Mouse (Mus musculus): ENCODE results near the gene Rex2. TPM values are rescaled to one million over a fixed set of nuclear protein-coding genes. Genes with fewer than 3 reads are reported as not detected.
"Not testable (repeated sequence)": the region's sequence is repeated elsewhere in the genome, so short reads cannot be mapped to it uniquely, and the experiment has no call there.

Gene Rex2
- 0.07 and 0.38 TPM in 2 replicates for polyA plus RNA-seq (2015; fragmentation: Nextera tagmentation; extraction: Ambion mirVana)

DNA sequence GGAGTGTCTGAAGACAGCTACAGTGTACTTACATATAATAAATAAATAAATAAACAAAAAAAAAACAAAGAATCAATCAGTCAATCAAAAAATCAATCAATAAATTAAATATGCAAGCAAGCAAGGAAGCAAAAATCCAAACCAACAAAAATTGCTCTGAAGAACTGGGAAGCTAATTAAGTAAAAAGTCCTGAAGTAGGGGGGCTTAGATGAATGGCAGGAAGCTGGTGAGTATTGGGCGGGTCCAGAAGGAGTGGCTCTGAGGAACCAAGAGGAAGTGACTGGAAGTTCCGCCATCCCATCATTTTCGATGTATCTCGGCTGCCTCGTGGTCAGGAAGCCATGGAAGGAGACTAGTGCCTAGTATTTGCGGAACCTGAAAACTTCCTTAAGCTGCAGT, at the start of gene Rex2:
Gene Rex2, plus strand, starts transcription at position 301 of the 400 bp plus-strand sequence.
- H3K36me3 ChIP-seq; H3K27ac ChIP-seq (replicated peaks); H3K4me2 ChIP-seq; H3K27me3 ChIP-seq; H3K4me1 ChIP-seq (replicated peaks); H3K4me3 ChIP-seq; H3K9ac ChIP-seq; ATAC-seq (ENCODE audit: low FRiP score, low read depth); H3K9me3 ChIP-seq: not testable (repeated sequence)
- WGBS, result no CpG with 5 or more reads among the region's 6 CpGs

DNA sequence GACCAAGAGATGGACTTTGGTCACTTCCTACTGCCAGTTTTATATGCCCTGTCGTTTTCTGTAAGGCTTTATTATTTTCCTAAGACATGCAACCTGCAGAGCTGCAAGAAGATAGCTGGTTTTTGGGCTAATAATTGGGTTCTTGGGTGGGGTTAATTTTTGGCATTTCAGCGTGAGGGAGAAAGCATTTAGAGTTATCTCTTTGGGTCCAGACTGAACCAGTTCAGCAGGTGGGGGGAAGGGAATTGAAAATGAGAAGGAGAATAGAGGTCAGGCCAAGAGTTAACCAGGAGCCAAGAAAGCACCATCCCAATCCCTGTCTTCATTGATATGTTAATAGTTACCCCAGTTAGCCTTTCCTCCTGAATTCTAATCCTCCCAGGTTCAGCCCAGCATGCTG, 45.1 kb upstream of the Rex2 start:
- H3K27ac ChIP-seq (replicated peaks); H3K36me3 ChIP-seq; H3K4me3 ChIP-seq; H3K9me3 ChIP-seq; H3K4me1 ChIP-seq (replicated peaks); H3K4me2 ChIP-seq; H3K9ac ChIP-seq; H3K27me3 ChIP-seq; ATAC-seq (ENCODE audit: low FRiP score, low read depth): not testable (repeated sequence)
- 21% methylated on average over 2 of the region's 2 CpGs for WGBS

DNA sequence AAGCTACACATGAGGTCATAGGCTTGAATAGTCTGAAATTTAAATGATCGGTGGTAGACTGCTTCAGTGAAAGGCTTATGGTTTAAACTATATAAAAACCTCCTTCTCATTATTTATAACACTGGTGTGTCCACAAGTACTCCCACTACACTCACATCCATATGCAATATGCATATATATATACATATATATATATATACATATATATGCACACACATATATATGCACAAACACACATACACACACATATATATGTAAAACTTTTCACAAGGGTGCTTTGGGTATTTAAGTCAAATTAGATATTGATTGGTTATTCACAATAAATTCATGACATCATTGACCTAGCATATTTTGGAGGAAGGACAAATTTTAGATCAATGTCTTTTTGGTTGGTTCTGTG, 3.2 kb upstream of the Rex2 start:
- H3K27me3 ChIP-seq; H3K36me3 ChIP-seq; H3K4me2 ChIP-seq; H3K9me3 ChIP-seq; H3K4me3 ChIP-seq; H3K27ac ChIP-seq (replicated peaks); ATAC-seq (ENCODE audit: low FRiP score, low read depth); H3K9ac ChIP-seq; H3K4me1 ChIP-seq (replicated peaks): not testable (repeated sequence)
- no CpG with 5 or more reads among the region's 1 CpGs for WGBS

DNA sequence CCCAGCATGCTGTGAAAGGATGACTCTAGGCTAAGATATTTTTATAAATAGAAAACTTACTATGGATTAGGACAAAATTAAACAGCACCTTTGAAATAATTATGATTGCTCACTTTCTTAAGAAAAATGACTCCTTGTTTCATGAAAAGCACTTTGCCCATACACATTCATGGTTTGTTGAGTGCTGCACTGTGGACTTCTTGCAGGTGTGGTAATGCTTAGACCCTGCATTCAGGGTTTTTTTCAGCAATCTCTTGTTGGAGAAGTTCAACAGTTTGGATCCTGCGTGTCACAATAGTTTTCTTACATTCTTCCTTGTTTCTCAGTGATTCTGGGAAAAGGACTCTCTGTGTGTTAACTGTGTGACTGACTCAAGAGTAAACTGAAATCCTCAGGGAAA, 4.7 kb downstream of the Rex2 start:
- H3K9me3 ChIP-seq; H3K27me3 ChIP-seq; H3K36me3 ChIP-seq; H3K27ac ChIP-seq (replicated peaks); H3K4me2 ChIP-seq; H3K4me3 ChIP-seq; H3K4me1 ChIP-seq (replicated peaks); H3K9ac ChIP-seq; ATAC-seq (ENCODE audit: low FRiP score, low read depth): not testable (repeated sequence)
- 57% methylated on average over 1 of the region's 1 CpGs for WGBS

DNA sequence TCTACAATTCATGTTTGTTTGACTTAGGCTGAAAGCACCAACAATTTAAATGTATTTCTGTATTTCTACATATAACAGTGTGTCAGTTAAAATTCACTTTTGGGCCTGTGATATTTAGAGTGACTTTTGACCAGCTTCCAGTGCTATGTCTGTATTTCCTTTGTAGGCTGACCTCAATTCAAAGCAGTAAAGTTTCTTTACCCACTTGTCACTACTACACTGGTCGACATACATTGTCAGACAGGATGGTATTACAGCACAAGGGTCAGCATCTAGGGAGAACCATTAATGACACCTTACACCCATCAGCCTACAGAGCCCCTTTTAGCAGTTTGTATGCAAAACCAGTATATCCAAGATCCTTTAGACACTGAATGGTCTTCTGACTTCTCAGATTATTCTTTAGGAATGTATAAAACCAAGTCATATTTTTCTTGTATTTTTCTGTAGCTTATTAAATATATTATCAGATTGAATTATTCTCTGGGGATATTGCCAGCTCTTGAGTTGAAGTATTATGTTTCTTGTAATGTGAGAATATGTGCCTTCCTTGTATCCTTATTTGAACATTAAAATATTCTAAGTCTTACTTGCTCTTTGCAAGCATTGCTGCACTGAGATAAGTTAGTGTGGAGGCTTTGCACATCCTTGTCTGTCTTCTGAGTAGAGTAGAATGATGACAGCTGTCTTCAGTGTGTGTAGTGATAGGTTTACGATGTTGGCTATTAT, 9.8 kb downstream of the Rex2 start:
- not testable (repeated sequence) for H3K9me3 ChIP-seq; ATAC-seq (ENCODE audit: low FRiP score, low read depth); H3K4me2 ChIP-seq; H3K36me3 ChIP-seq; H3K4me3 ChIP-seq; H3K4me1 ChIP-seq (replicated peaks); H3K27me3 ChIP-seq; H3K27ac ChIP-seq (replicated peaks); H3K9ac ChIP-seq
- WGBS, result 95% methylated on average over 1 of the region's 2 CpGs

DNA sequence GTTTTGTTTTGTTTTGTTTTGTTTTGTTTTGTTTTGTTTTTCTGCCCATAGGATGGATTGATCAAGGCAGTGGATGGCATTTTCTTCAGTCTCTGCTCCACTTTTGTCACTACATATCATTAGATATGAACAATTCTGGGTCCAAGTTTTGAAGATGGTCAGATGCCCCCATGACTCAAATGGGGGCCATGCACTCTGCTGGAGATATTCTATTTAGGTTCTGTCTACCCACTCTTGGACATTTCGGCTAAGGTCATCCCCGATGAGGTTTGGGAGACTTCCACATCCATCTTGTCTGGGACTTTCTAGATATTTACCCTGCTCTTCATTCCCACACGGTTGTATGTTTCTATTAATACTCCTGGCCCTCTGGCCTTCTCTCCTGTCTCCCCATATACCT, 42.1 kb downstream of the Rex2 start:
- not testable (repeated sequence) for H3K9ac ChIP-seq; H3K27ac ChIP-seq (replicated peaks); H3K4me3 ChIP-seq; H3K9me3 ChIP-seq; H3K4me2 ChIP-seq; H3K4me1 ChIP-seq (replicated peaks); H3K36me3 ChIP-seq; ATAC-seq (ENCODE audit: low FRiP score, low read depth); H3K27me3 ChIP-seq
- 85% methylated on average over 3 of the region's 3 CpGs for WGBS

DNA sequence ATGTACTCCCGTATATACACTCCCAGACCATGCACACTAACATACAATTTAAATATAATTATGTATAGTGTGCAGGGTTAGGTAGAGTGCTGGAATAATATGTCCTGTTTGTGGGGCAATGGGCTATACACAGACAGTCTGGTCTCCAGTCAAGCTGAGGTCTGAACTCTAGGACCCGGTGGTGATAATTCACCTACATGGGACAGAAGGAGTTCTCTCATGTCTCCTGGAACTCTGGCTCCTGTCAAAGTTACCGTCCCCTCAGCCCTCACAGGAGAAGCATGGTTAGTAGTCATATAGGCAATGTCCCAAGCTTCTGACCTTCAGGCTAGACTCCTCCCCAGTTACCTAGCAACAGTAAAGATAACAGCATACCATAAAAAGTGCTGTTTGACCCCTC, 44.2 kb downstream of the Rex2 start:
- not testable (repeated sequence) for H3K4me3 ChIP-seq; H3K4me1 ChIP-seq (replicated peaks); H3K9ac ChIP-seq; ATAC-seq (ENCODE audit: low FRiP score, low read depth); H3K36me3 ChIP-seq; H3K9me3 ChIP-seq; H3K27me3 ChIP-seq; H3K27ac ChIP-seq (replicated peaks); H3K4me2 ChIP-seq
- 94% methylated on average over 3 of the region's 3 CpGs for WGBS

DNA sequence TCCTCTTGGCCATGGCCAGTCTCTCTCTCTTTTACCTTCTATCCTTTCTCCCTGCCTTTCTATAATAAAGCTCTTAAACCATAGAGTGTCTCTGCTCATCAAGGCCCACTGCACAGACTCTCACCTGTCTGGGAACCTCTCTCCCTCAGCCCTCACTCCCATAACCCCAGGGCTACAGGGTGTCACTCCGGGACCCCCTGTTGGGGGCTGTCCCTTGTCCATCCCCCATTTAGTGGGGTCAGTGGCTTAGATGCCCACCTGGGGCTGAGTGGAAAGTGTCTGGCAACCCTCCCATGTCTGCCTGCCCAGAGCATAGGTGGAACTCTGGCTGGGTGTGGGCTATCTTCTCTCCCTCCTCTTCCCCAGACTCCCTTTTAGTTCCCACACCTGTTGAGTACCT, 44.7 kb downstream of the Rex2 start:
- H3K9me3 ChIP-seq; H3K4me1 ChIP-seq (replicated peaks); ATAC-seq (ENCODE audit: low FRiP score, low read depth); H3K4me2 ChIP-seq; H3K36me3 ChIP-seq; H3K4me3 ChIP-seq; H3K9ac ChIP-seq; H3K27ac ChIP-seq (replicated peaks); H3K27me3 ChIP-seq: not testable (repeated sequence)
- 88% methylated on average over 1 of the region's 1 CpGs for WGBS

DNA sequence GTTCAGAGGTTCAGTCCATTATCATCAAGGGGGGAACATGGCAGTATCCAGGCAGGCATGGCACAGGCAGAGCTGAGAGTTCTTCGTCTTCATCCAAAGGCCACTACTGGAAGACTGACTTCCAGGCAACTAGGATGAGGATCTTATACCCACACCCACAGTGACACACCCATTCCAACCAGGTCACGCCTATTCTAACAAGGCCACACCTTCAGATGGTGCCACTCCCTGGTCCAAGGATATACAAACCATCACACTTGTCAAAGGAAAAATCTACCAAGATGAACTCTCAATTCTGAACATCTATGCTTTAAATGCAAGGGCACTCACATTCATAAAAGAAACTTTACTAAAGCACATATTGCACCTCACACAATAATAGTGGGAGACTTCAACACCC, 74.0 kb downstream of the Rex2 start:
- not testable (repeated sequence) for H3K4me3 ChIP-seq; H3K9ac ChIP-seq; H3K4me1 ChIP-seq (replicated peaks); H3K4me2 ChIP-seq; H3K36me3 ChIP-seq; H3K27me3 ChIP-seq; ATAC-seq (ENCODE audit: low FRiP score, low read depth); H3K27ac ChIP-seq (replicated peaks)
- 72% methylated on average over 2 of the region's 2 CpGs for WGBS
- H3K9me3 ChIP-seq, result peaks cover 19% of the 10 kb centered on the region

DNA sequence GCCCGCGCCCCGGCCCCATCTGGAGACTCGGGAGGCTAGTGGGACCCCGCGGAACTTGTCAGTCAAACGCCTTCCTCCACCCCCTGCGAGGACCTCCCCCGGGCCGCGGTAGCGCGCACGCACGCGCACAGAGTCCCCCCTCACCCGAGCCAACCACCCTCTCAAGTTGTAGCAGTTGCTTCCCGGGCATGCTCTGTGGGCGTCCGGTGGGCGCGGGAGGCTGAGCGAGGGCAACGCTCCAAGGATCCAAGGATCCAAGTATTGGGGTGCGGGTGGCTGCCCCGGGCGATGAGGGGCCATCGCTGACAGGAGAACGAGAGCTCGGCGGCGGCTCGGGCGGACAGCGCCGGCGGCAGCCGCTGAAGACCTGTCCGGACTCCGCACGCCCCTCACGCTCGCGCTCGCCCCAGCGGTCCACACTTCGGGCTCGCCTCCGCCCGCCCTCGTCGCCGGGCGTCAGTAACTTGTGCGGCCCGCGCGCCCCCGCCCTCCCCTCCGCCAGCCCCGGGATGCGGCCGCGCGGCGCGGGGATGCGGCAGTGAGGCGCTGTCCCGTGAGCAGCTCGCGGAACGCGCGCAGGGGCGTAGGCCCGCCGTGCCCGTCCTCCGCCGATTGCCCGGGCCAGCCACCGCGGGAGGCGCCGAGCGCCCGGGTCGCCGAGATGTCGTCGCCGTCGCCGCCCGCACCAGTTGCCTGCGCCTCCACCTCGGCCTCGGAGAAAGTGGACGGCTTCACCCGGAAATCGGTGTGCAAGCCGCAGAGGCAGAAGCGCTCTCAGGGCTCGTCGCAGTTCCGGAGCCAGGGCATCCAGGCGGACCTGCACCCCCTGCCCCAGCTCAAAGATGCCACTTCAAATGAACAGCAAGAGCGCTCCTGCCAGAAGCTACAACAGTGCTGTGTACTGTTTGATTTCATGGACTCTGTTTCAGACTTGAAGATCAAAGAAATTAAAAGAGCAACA, 80.3 kb downstream of the Rex2 start:
- peak; percentile 94 for ATAC-seq (ENCODE audit: low FRiP score, low read depth)
- H3K4me3 ChIP-seq, result peak overlapping the region; percentile 55
- not testable (repeated sequence) for H3K27ac ChIP-seq (replicated peaks); H3K36me3 ChIP-seq; H3K27me3 ChIP-seq; H3K4me1 ChIP-seq (replicated peaks); H3K9me3 ChIP-seq
- H3K4me2 ChIP-seq, result peak overlapping the region; percentile 84
- WGBS, result under 1% methylated on average over 84 of the region's 109 CpGs
- H3K9ac ChIP-seq, result peak overlapping the region; percentile 39

DNA sequence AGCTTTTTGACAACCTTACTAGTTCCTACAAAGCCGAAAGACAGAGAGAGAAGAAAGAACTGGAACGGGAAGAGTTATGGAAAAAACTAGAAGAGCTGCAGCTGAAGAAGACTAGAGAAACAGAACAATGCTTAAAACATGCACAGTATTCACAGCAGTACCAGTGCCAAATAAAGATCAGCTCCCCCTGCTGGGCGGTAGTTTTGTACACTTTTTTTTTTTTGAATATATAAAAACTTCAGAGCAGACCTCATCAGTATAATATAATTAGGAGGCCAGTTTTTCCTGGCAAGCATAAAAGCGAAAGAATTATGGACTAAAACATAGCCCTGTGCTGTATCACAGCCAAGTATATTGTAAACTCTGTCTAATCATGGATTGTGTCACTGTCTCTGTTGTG, 82.2 kb downstream of the Rex2 start:
- H3K27me3 ChIP-seq; H3K9ac ChIP-seq; H3K4me3 ChIP-seq; ATAC-seq (ENCODE audit: low FRiP score, low read depth); H3K27ac ChIP-seq (replicated peaks); H3K4me1 ChIP-seq (replicated peaks); H3K4me2 ChIP-seq; H3K36me3 ChIP-seq; H3K9me3 ChIP-seq: not testable (repeated sequence)
- 59% methylated on average over 4 of the region's 4 CpGs for WGBS
